Mouse (Mus musculus) c-Kit-negative CD71-positive TER-119-positive erythroid progenitor cells, embryonic 14.5 days (primary cell): Measurements from ENCODE around the gene Cnksr1.
"Not testable (repeated sequence)": the region's sequence is repeated elsewhere in the genome, so short reads cannot be mapped to it uniquely, and the experiment has no call there.

Experiments
- DNase-seq: peaks from one replicate; pipeline ENCODE4 v3.0.0-alpha.2; 2013; ENCODE audit warnings: low read depth, low spot score

Cnksr1 gene

GRCm38 (mm10) chr4:134238279-134238651 is at the start of gene Cnksr1:
TSS of gene Cnksr1 (minus strand) at chr4:134238399.
- DNase-seq, result no peak

GRCm38 (mm10) chr4:134287575-134288025 is 49.4 kb upstream of the Cnksr1 start, which contains the start of gene Pdik1l:
TSS of gene Pdik1l (minus strand) at chr4:134287895.
- peak; percentile 60 for DNase-seq

DNA sequence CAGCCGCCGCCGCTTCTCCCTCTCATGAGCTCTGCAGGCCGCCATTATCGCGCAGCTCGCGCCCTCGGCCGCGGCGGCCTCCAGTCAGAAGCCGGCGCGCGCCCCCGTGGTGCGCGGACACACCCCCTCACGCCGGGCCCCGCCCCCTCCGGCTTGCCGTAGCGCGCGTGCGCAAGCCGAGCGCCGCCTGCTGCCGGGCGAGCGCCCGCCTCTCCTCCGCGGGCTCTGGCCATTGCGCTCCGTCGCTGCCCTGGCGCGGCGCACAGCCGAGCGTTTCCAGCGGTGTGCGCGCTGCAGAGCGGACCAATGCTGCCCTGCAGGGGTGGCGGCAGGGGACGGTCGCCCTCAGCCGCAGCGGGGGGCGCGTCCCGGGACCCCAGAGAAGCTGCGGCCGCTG is 49.0 kb upstream of the Cnksr1 start:
- DNase-seq, result peak; percentile 83

GRCm38 (mm10) chr4:134286226-134287167 is 48.3 kb upstream of the Cnksr1 start:
- DNase-seq, result no peak

GRCm38 (mm10) chr4:134284942-134285341 is 46.7 kb upstream of the Cnksr1 start:
- DNase-seq, result peak; percentile 66

- peak; percentile 82 for DNase-seq
Measured at GRCm38 (mm10) chr4:134273417-134274345, 35.5 kb upstream of the Cnksr1 start.

- DNase-seq, result no peak
Measured at GRCm38 (mm10) chr4:134272731-134273416, 34.7 kb upstream of the Cnksr1 start.

GRCm38 (mm10) chr4:134271979-134272378 is 33.8 kb upstream of the Cnksr1 start:
- DNase-seq, result no peak

GRCm38 (mm10) chr4:134269622-134270021 is 31.4 kb upstream of the Cnksr1 start:
- not testable (repeated sequence) for DNase-seq

DNA sequence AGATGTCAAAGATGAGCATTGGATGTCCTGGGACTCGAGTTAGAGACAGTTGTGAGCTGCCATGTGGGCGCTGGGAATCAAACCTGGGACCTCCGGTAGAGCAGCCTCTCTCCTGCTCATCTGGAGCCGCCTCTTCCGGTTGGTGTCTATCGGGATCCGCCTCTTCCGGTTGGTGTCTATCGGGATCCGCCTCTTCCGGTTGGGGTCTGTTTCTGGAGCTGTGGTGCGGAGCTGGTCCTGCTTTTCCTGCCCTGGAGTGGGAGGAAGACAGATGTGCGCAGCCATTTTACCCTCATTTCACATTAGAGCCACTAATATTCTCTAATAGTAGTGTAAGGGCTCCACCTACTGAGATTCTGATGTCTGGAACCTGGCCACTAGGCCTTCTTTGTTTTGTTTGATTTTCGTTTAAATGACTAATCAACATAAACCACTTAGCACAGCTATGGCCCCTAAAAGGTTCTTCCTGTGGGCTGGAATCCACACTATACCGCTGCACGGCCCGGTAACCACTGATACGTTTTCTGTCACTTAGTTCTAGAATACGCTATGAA is 30.0 kb upstream of the Cnksr1 start:
- DNase-seq, result no peak

DNA sequence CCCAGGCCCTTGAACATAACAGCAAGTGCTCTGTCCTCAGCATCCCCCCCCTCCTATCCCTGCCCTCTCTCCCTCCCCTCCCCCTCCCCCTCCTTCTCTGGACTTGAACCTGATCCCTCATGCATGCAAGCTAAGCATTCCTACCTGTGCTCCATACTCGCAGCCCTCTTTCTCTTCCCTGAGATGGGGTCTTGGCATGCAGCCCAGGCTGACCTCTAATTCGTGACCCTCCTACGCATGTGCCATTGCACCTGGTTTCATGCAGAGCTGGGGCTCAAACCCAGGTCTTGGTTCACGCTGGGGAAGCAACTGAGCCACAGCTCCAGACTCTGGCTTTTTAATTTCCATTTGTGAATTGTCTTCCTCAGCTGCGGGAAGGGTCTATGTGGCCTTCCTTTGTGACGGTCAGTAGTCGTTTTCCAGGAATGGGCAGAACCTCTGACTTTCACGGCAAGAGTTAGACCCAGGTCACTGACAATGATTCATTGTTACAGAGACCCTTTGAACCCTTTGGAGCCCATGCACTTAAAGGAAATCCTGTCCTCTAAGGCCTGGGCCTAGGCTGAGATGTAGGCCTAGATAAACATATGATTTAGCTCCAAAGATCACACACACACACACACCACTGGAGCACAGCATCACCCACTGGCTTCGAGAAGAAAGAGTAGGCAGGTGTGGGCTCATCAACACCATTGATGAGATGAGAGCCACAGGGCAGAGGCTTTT is 27.8 kb upstream of the Cnksr1 start:
- no peak for DNase-seq

- DNase-seq, result no peak
Measured at GRCm38 (mm10) chr4:134263191-134263590, 25.0 kb upstream of the Cnksr1 start.

DNA sequence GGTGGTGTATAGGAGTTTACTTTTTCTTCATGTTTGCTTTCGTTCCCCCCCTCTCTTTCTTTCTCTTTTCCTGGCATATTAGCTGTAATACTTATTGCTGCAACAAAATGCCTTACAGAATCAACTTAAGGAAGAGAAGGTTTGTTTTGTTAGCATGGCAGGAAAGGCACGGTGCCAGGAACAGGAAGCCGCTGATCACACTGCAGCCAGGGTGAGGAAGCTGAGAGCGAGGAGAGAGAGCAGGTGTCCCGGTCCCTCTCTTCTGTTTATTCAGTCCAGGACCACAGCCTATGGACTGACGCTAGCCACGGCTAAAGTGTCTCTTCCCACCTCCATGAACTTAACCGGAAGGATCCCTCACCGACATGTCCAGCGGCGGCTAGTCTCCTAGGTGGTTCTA is 20.2 kb upstream of the Cnksr1 start:
- DNase-seq, result no peak

GRCm38 (mm10) chr4:134257198-134258009 is 19.2 kb upstream of the Cnksr1 start:
- no peak for DNase-seq

- no peak for DNase-seq
Measured at GRCm38 (mm10) chr4:134256407-134257197, 18.4 kb upstream of the Cnksr1 start.

DNA sequence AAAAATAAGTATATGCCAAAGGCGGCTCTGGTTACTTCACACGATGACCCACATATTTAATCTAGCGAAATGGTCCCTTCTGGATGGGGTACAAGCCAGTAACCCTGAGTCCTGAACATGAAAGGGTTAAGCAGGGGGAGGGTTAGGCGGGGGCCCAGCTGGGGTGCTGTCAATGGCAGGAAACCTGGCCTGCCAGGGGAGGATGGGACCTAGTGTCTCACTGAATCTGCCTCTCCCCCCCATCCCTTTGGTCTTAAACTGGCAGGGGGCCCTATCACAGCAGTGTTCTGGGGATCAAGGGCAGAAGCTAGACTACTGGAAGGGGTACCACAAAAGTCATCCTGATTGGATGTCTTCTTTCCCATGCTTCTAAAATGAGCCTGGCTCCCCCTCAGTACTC is 17.7 kb upstream of the Cnksr1 start:
- DNase-seq, result no peak

- DNase-seq, result no peak
Measured at GRCm38 (mm10) chr4:134254835-134255234, 16.6 kb upstream of the Cnksr1 start.

GRCm38 (mm10) chr4:134253722-134254324 is 15.6 kb upstream of the Cnksr1 start, which contains the start of gene Grrp1:
TSS of gene Grrp1 (minus strand) at chr4:134254106.
- DNase-seq, result no peak
